Mouse (Mus musculus) liver, embryonic 16.5 days (tissue): ENCODE data around the gene Ice1. TPM values are rescaled to one million over a fixed set of nuclear protein-coding genes. Genes with fewer than 3 reads are reported as not detected.

Experiments
- ATAC-seq: fragments of 200-750 bp; cut with Nextera tagmentation; 2 replicates; pipeline ENCODE4 v1.8.0; 2017; ENCODE audit warnings: low read depth, mild to moderate bottlenecking, moderate number of reproducible peaks, moderate library complexity
- H3K27ac ChIP-seq: fragments of 300-500 bp; sonication (generic); 2 replicates; pipeline ENCODE4 v1.5.1; 2014; ENCODE audit warnings: mild to moderate bottlenecking, low read length
- H3K27me3 ChIP-seq: fragments of 300-500 bp; sonication (generic); 2 replicates; pipeline ENCODE4 v1.6.1; 2014; ENCODE audit warnings: low read depth, low read length, mixed read lengths; ENCODE audit not compliant: control insufficient read depth, insufficient read depth
- H3K36me3 ChIP-seq: fragments of 300-500 bp; sonication (generic); 2 replicates; pipeline ENCODE4 v1.6.1; 2014; ENCODE audit warnings: mild to moderate bottlenecking; ENCODE audit not compliant: control insufficient read depth, insufficient read depth
- H3K4me1 ChIP-seq: fragments of 300-500 bp; sonication (generic); 2 replicates; pipeline ENCODE4 v1.6.1; 2014; ENCODE audit warnings: low read depth, low read length, mixed read lengths; ENCODE audit not compliant: control insufficient read depth
- H3K4me2 ChIP-seq: fragments of 300-500 bp; sonication (generic); 2 replicates; pipeline ENCODE4 v1.6.1; 2014; ENCODE audit warnings: low read depth, low read length, mixed read lengths
- H3K4me3 ChIP-seq: fragments of 300-500 bp; sonication (generic); 2 replicates; pipeline ENCODE4 v1.5.1; 2014; ENCODE audit warnings: low read depth, mild to moderate bottlenecking, low read length
- H3K9ac ChIP-seq: fragments of 300-500 bp; sonication (generic); 2 replicates; pipeline ENCODE4 v1.6.1; 2014; ENCODE audit warnings: low read depth, low read length
- H3K9me3 ChIP-seq: fragments of 300-500 bp; sonication (generic); replicated peaks from 2 replicates; pipeline ENCODE4 v1.6.1; 2016; ENCODE audit warnings: low read length; ENCODE audit not compliant: control insufficient read depth
- WGBS: fragments of 180-500 bp; shearing (Covaris S2); extraction: QIAGEN DNeasy Blood & Tissue Kit; methylation state at CpG from one replicate; pipeline ENCODE4 v1.1.7; 2014; ENCODE audit not compliant: insufficient replicate concordance; 5-methylcytosine and 5-hydroxymethylcytosine counted together
- polyA plus RNA-seq: library from polyadenylated mRNA; unstranded; fragments of >200 nt; fragmentation: Nextera tagmentation; extraction: Ambion mirVana; gene quantifications from 2 replicates; pipeline ENCODE4 v1.2.1, GENCODE M21; 2015

Ice1 gene
- polyA plus RNA-seq, 1 experiment from 2014 or later: 4.0 TPM

DNA sequence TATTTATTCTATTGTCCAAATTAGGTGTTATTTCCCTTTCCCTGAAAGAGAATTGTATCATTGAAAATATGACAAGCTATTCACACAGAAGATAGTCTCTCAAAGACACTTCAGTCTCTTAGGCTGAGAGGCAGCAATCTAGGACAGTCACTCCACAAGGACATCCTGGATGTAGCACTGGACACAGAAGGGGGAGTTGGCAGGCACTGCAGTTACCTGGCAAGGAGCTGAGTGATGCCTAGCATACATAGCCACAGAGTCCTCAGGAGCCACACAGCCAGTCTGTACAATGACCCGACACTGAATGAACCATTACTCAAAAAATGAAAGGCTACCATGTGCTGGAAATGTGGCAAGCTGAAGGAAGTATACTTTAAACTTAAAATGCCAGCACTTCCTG is 35.9 kb downstream of the Ice1 start:
- H3K27me3 ChIP-seq: no peaks in the 10 kb centered on the region
- H3K36me3 ChIP-seq: peaks cover 25% of the 10 kb centered on the region
- no peak overlapping the region for H3K4me3 ChIP-seq
- no peak for ATAC-seq
- no peaks in the 10 kb centered on the region for H3K4me1 ChIP-seq
- H3K9ac ChIP-seq: no peak overlapping the region
- H3K4me2 ChIP-seq: no peak overlapping the region
- 68% methylated on average over 1 of the region's 1 CpGs for WGBS
- H3K9me3 ChIP-seq: no peaks in the 10 kb centered on the region
- no peak overlapping the region for H3K27ac ChIP-seq

GRCm38 (mm10) chr13:70599964-70600619 is 37.3 kb downstream of the Ice1 start:
- no peak overlapping the region for H3K27ac ChIP-seq
- H3K27me3 ChIP-seq: no peaks in the 10 kb centered on the region
- no peaks in the 10 kb centered on the region for H3K9me3 ChIP-seq
- no peak overlapping the region for H3K9ac ChIP-seq
- H3K4me1 ChIP-seq: no peaks in the 10 kb centered on the region
- H3K4me3 ChIP-seq: no peak overlapping the region
- H3K36me3 ChIP-seq: peaks cover 16% of the 10 kb centered on the region
- H3K4me2 ChIP-seq: no peak overlapping the region
- 54% methylated on average over 12 of the region's 12 CpGs for WGBS
- no peak for ATAC-seq

GRCm38 (mm10) chr13:70598941-70599340 is 38.5 kb downstream of the Ice1 start:
- Histone ChIP-seq H3K4me1 (no peaks in the 10 kb centered on the region), H3K9me3 (no peaks in the 10 kb centered on the region)
- WGBS: 76% methylated on average over 4 of the region's 4 CpGs

GRCm38 (mm10) chr13:70596901-70597300 is 40.5 kb downstream of the Ice1 start:
- Histone ChIP-seq H3K27me3 (no peaks in the 10 kb centered on the region), H3K9ac (no peak overlapping the region), H3K4me3 (no peak overlapping the region), H3K9me3 (no peaks in the 10 kb centered on the region), H3K36me3 (peaks cover 6% of the 10 kb centered on the region), H3K27ac (no peak overlapping the region), H3K4me2 (no peak overlapping the region), H3K4me1 (no peaks in the 10 kb centered on the region)
- no peak for ATAC-seq
- 76% methylated on average over 3 of the region's 3 CpGs for WGBS

More at GRCm38 (mm10) chr13:70598941-70599340, 38.5 kb downstream of the Ice1 start:
- Histone ChIP-seq H3K27me3 (no peaks in the 10 kb centered on the region), H3K4me2 (no peak overlapping the region), H3K36me3 (peaks cover 17% of the 10 kb centered on the region), H3K9ac (no peak overlapping the region), H3K27ac (no peak overlapping the region), H3K4me3 (no peak overlapping the region)
- ATAC-seq: no peak

DNA sequence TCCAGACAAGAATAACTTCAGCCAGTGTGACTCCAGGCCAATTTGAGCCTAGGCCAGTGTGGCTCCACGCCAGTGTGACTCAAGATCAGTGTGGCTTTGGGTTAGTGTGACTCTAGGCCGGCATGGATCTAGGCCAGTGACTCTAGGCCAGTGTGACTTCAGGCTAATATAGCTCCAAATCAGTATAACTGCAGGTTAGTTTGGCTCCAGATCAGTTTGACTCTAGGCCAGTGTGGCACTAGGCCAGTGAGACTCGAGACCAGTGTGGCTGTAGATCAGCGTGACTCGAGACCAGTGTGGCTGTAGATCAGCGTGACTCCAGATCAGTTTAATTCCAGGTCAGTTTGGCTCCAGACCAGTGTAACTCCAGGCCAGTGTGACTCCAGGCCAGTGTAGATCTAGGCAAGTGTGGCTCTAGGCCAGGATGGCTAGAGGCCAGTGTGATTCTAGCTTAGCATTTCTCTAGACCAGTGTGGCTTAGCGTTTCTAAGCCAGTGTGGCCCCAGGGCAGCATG is 47.1 kb downstream of the Ice1 start:
- WGBS: 82% methylated on average over 7 of the region's 7 CpGs
- H3K9me3 ChIP-seq: no peaks in the 10 kb centered on the region
- H3K4me2 ChIP-seq: no peak overlapping the region
- H3K27ac ChIP-seq: no peak overlapping the region
- no peak overlapping the region for H3K9ac ChIP-seq
- no peak overlapping the region for H3K4me3 ChIP-seq
- no peaks in the 10 kb centered on the region for H3K4me1 ChIP-seq
- peaks cover 4% of the 10 kb centered on the region for H3K36me3 ChIP-seq
- no peak for ATAC-seq
- no peaks in the 10 kb centered on the region for H3K27me3 ChIP-seq

DNA sequence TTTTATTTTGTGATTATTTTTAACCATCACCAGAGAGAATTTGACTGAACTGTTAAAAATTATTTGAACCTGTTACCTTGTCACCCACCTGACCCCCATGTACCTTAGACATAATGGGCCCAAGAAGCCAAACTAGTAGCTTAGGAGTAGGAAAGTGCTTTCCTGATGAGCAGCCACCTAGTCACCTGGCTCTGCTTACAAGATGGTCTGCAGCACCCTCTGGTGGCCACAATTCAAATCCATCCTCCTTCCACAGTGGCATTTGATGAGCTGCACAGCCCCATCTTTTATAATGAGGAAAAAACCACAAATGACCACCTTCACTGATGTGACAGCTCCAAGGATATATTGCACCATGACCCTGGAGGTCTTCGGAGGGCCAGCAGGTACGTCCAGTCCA is 50.5 kb downstream of the Ice1 start:
- Histone ChIP-seq H3K9me3 (no peaks in the 10 kb centered on the region), H3K9ac (no peak overlapping the region), H3K36me3 (no peaks in the 10 kb centered on the region), H3K4me2 (no peak overlapping the region), H3K27me3 (no peaks in the 10 kb centered on the region), H3K4me1 (no peaks in the 10 kb centered on the region), H3K27ac (no peak overlapping the region), H3K4me3 (no peak overlapping the region)
- no peak for ATAC-seq
- WGBS: 70% methylated on average over 2 of the region's 2 CpGs

- no peaks in the 10 kb centered on the region for H3K27me3 ChIP-seq
These were observed 54.9 kb downstream of the Ice1 start for GRCm38 (mm10) chr13:70582517-70582916.

GRCm38 (mm10) chr13:70581509-70581908 is 55.9 kb downstream of the Ice1 start:
- Histone ChIP-seq H3K9me3 (no peaks in the 10 kb centered on the region), H3K27ac (no peak overlapping the region), H3K9ac (no peak overlapping the region), H3K27me3 (no peaks in the 10 kb centered on the region), H3K4me3 (no peak overlapping the region), H3K36me3 (no peaks in the 10 kb centered on the region), H3K4me2 (no peak overlapping the region), H3K4me1 (no peaks in the 10 kb centered on the region)
- WGBS: 66% methylated on average over 4 of the region's 4 CpGs
- no peak for ATAC-seq

More at GRCm38 (mm10) chr13:70582517-70582916, 54.9 kb downstream of the Ice1 start:
- H3K4me1 ChIP-seq: no peaks in the 10 kb centered on the region
- no peak for ATAC-seq
- WGBS: 38% methylated on average over 2 of the region's 2 CpGs
- H3K4me3 ChIP-seq: no peak overlapping the region
- H3K9me3 ChIP-seq: no peaks in the 10 kb centered on the region
- H3K27ac ChIP-seq: no peak overlapping the region
- no peak overlapping the region for H3K4me2 ChIP-seq
- no peak overlapping the region for H3K9ac ChIP-seq
- H3K36me3 ChIP-seq: no peaks in the 10 kb centered on the region

DNA sequence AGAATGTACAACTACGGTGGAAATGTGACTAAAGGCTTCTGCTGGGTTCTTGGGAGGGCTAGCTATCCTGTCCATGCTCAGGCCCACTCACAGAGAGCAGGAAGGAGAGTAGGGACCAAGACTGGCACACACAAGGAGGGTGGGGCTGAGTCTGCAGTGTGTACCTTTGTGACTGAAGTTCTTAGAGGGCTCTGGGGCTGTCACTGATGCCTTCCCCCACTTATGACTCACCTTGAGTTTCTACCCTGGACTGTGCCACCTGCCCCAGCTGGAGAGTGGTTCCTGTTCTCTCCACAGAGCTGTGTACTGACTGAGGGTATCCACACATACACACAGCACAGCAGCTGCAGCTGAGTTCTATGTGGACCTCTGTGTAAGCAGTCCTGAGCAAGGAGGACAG is 63.2 kb downstream of the Ice1 start:
- WGBS: 74% methylated on average over 1 of the region's 1 CpGs
- Histone ChIP-seq H3K4me1 (no peaks in the 10 kb centered on the region), H3K4me3 (no peak overlapping the region), H3K9me3 (no peaks in the 10 kb centered on the region), H3K36me3 (no peaks in the 10 kb centered on the region), H3K27ac (no peak overlapping the region), H3K9ac (no peak overlapping the region), H3K4me2 (no peak overlapping the region), H3K27me3 (no peaks in the 10 kb centered on the region)
- ATAC-seq: no peak
